Mouse (Mus musculus) liver, adult (tissue): ENCODE data around the gene Dclre1a.
A peak's percentile ranks its signal among the peaks of the same experiment; 100 is the strongest.

ENCODE experiments used
- GATA4 ChIP-seq: IDR thresholded peaks from 2 replicates; pipeline ENCODE4 v1.6.1; 2014; ENCODE audit warnings: mild to moderate bottlenecking, low read length; ENCODE audit not compliant: insufficient replicate concordance

Gene Dclre1a

DNA sequence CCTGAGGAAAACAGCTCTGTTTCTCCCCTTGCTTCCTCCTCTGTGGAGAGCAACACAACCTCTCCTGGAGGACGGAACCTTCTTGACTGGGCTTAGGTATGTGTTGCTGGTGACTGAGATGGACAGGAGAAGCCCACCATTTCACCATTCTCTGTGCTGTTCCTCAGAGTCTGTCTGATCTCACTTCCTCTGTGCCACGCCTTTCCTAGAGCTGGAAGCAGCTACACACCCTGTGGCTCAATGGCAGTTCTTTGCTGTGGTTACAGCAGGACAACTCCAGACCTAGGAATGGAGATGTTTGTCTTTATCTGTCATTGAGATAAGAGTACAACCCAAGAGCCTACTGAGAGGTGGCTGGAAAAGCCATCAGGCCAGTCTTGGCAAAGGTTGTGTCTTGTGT lies 60.7 kb downstream of the Dclre1a start:
- TF ChIP-seq GATA4: no peak

DNA sequence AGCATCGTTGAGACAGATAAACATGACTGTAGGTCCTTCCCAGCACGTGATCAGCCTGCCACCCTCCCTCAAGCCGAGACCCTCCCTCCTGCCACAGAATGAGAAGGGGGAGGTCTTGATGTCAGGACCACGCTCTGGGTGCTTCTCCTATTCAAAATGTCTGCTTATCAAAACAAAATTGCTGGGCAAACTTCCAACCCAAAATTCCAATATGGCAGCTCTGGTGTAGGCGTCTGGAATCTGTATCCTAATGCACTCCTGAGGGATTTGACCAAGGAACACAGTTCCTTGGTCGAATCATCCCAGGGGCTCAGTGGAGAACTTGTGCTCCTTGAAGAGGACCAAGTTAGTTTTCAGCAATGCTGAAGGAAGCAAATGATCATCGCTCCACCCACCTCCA lies 61.1 kb downstream of the Dclre1a start:
- TF ChIP-seq GATA4: no peak

DNA sequence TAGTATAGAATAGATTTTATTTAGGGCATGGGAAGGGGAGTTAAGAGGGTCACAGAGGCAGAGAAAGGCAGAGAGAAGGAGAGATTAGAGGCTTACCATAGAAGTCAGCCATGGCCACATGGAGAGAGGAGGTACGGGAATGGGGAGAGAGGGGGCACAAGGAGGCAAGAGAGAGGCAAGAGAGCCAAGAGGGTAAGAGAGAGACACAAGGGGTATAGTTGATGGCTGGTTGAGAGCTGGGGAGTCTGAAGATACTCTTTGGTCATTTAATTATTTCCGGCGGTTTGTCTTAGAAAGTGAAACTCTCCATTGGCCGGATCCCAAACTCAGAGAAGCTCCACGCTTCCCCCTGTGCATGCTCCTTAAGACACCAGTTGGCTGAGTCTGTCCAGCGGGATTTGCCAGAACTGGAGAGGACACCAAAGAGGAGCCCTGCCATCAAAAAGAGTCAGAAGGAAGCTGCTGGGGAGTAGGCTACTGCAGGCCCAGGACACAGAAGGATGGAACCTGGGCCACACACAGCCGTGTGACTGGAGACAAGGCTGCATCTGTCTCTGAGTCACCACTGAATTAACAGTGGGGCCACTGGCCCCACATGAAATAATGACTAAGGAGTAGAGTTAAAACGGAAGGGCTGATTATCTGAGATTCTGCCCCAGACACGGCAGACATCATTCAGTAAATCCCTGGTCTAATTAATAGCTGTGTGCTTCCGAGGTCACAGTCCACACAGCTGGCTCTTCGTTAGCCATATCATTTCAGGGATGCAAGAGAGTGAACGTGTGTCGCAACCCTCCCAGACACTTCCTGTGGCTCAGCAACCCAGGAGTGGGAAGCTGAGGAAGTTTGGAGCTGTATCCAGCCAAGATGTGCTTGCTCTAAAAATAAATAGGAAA lies 62.4 kb downstream of the Dclre1a start:
- peak; percentile 48; the same call in 1 of the 2 replicates for TF ChIP-seq GATA4

DNA sequence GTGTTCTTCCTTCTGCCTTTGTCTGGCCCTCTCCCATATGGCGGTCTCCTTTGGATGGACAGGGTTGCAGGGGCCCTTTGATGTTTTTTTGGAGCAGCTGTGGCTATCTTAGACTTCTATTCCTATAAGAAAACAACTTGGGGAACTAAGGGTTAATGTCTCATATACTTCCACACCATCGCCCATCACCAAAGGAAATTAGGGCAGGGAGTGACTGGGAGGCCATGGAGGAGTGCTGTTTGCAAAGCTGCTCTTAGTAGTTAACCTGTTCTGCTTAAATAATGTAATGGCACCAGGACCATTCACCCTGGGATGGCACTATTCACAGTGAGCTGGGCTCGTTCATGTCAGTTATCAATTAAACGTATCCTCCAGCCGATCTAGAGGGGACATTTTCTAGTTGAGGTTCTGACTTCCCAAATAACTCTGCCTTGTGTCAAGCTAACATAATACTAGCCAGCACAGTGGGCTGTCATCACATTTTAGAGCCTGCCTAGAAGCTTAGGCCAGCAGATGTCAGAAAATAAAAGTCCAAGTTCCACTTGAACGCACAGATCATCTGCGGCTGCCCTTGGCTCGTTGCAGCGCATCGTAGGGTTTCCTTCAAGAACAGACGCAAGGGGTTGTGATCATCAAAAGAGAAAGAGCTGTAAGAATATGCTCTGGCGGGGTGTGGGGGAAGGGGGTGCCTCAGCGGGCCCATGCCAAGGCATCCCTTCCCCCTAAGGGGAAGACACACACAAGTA lies 63.2 kb downstream of the Dclre1a start:
- TF ChIP-seq GATA4: no peak
